Mouse (Mus musculus) bone marrow, adult 2 months (tissue): ENCODE results near the gene Hsd17b1.

Experiments
- CTCF ChIP-seq: fragments of 200-500 bp; IDR thresholded peaks from 2 replicates; pipeline ENCODE4 v1.5.1; 2011; ENCODE audit warnings: low read length, control low read depth; ENCODE audit not compliant: control insufficient read depth, insufficient read depth
- POLR2A ChIP-seq: fragments of 200-500 bp; IDR thresholded peaks from 2 replicates; pipeline ENCODE4 v1.6.1; 2011; ENCODE audit warnings: low read depth, mild to moderate bottlenecking, control low read depth, low read length, borderline replicate concordance; ENCODE audit not compliant: control insufficient read depth

GRCm38 (mm10) chr11:101057860-101058259, 20.4 kb upstream of the Hsd17b1 start:
- peak; percentile 75 for TF ChIP-seq CTCF
- no peak for TF ChIP-seq POLR2A
